Mouse (Mus musculus): ENCODE data around the gene Nfu1. TPM values are rescaled to one million over a fixed set of nuclear protein-coding genes. Genes with fewer than 3 reads are reported as not detected.
A peak's percentile ranks its signal among the peaks of the same experiment; 100 is the strongest.

The Nfu1 gene
- polyA plus RNA-seq, 1 experiment from 2014 or later, result 105 TPM

DNA sequence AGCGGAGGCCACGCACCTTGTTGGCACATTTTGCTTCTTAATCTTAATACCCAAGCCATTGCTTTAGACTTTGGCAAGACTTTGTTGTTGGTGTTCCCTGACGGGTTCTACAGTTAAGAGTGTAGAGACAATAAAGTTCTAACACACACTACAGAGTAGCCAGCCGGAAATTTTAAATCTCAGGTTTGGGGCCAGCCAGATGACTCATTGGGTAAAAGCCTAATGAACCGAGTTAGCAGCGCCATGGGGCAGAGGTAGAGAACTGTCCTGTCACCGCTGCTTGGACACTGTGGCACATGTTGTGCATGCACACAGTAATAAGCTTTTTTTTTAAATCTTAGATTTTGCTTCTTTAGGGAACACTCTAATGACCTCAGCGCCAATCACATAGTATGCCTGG, 16.7 kb upstream of the Nfu1 start:
- TF ChIP-seq CTCF (IDR thresholded peaks at IDR 0.05), result no peak
- ChIA-PET CTCF (interaction anchor here (1.4 to 2.7 kb wide), 2 partner anchors 10 to 12 kb away, joined by 7 to 9 read pairs; no protein-coding TSS in a partner anchor), POLR2A (interaction anchor here (0.8 kb wide), 1 partner anchor 9 kb away, joined by 4 read pairs; no protein-coding TSS in a partner anchor)
- no peaks in the 10 kb centered on the region for H3K27me3 ChIP-seq
- DNase-seq (ENCODE audit: low read depth, low spot score) (peak; percentile 70), ATAC-seq (peak; percentile 80)
- in situ Hi-C loops (cut with MboI; ENCODE audit: low pct_unique_long_range_greater_than_20kb), result no loop called here

DNA sequence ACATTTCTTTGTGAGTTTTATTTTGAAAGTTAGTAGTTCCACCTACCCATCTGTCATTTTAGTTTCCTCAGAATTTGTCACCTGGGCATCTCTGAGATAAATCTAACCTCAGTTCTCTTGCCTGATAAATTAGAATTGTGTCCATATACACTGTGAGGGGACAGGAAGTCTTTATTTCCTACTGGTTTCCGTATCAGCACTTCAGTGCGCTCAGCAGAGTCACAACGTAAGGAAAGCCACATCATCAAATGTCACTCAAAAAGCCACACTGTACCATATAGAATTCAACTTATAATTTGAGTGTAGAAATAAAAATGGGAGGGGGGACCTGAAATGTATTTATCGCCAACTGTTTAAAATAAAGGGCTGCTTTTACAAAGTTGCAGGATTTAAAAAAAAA, 14.8 kb upstream of the Nfu1 start:
- in situ Hi-C loops (cut with MboI; ENCODE audit: low pct_unique_long_range_greater_than_20kb), result no loop called here
- no peak for TF ChIP-seq CTCF (IDR thresholded peaks at IDR 0.05)
- ATAC-seq (no peak), DNase-seq (ENCODE audit: low read depth, low spot score) (no peak)
- CTCF ChIA-PET, result interaction anchor here (2.7 kb wide), 1 partner anchor 14 kb away, joined by 7 read pairs; no protein-coding TSS in a partner anchor
- no peaks in the 10 kb centered on the region for H3K27me3 ChIP-seq
- POLR2A ChIA-PET, result no interaction called here

GRCm38 (mm10) chr6:86996629-86997307, 12.3 kb upstream of the Nfu1 start:
- POLR2A ChIA-PET, result interaction anchor here (1.0 kb wide), 1 partner anchor 26 kb away, joined by 4 read pairs; no protein-coding TSS in a partner anchor

DNA sequence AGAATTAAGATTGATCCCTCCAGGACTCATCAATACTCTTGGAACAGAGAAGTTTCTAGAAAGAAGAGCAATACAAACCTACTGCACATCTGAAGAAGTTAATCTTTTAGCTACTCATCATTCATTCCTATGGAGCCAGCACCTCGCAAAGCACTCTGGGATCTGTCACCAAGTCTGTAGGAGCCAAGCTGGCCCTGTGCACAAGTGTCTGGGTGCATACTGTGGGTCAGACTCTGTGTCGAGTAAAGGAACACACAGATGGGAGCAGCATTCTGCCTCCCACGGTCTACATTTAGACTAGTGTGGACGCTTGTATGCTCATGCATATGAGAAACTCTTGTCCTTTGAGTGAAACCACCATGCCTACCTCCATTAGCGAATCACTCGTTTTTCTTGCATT, 11.7 kb upstream of the Nfu1 start:
- no peak for TF ChIP-seq CTCF (IDR thresholded peaks at IDR 0.05)
- no peaks in the 10 kb centered on the region for H3K27me3 ChIP-seq
- ChIA-PET CTCF (no interaction called here), POLR2A (interaction anchor here (1.0 kb wide), 1 partner anchor 27 kb away, joined by 4 read pairs; no protein-coding TSS in a partner anchor)
- in situ Hi-C loops (cut with MboI; ENCODE audit: low pct_unique_long_range_greater_than_20kb), result no loop called here
- no peak for ATAC-seq
- no peak for DNase-seq (ENCODE audit: low read depth, low spot score)

More at GRCm38 (mm10) chr6:86996629-86997307, 12.3 kb upstream of the Nfu1 start:
- ATAC-seq (no peak), DNase-seq (ENCODE audit: low read depth, low spot score) (no peak)
- no peaks in the 10 kb centered on the region for H3K27me3 ChIP-seq
- CTCF ChIA-PET, result interaction anchor here (1.5 kb wide), 1 partner anchor 26 kb away, joined by 4 read pairs; no protein-coding TSS in a partner anchor
- in situ Hi-C loops (cut with MboI; ENCODE audit: low pct_unique_long_range_greater_than_20kb), result no loop called here
- TF ChIP-seq CTCF (IDR thresholded peaks at IDR 0.05), result no peak

GRCm38 (mm10) chr6:87001995-87002394, 7.0 kb upstream of the Nfu1 start:
- POLR2A ChIA-PET, result interaction anchor here (0.5 to 0.6 kb wide), 2 partner anchors 9 to 228 kb away, joined by 3 to 4 read pairs; no protein-coding TSS in a partner anchor
- no peak for ATAC-seq
- no peak for DNase-seq (ENCODE audit: low read depth, low spot score)
- CTCF ChIA-PET, result interaction anchor here (1.2 to 2.9 kb wide), 5 partner anchors 9 to 65 kb away, joined by 3 to 13 read pairs (median 8); no protein-coding TSS in a partner anchor
- no peaks in the 10 kb centered on the region for H3K27me3 ChIP-seq
- in situ Hi-C loops (cut with MboI; ENCODE audit: low pct_unique_long_range_greater_than_20kb), result no loop called here
- no peak for TF ChIP-seq CTCF (IDR thresholded peaks at IDR 0.05)

DNA sequence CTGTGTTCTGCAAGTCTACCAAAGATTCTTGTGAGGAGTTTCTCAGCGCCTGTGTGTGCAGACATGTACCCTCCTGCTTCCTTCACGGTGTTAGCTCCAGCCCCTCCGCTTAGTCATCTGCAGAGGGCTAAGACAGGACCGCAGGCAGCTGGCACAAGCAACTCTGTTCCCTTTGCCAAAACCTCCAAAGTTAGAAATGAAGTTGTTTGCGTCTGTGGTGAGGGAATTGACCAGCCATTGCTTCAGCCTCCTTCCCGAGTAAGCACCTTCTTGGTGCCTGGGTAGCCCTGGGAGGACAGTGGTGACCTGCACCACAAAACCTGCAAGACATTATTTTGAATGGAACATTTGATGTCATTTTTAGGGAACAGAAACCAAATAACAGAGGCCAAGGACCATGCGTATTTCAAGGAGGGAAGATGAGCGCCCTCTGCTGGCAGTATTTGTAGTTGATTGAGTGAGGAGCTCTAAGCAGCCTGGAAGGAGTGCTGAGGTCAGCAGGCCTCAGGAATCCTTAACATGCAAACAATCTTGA, 6.4 kb upstream of the Nfu1 start:
- in situ Hi-C loops (cut with MboI; ENCODE audit: low pct_unique_long_range_greater_than_20kb), result no loop called here
- ATAC-seq, result peak; percentile 68

DNA sequence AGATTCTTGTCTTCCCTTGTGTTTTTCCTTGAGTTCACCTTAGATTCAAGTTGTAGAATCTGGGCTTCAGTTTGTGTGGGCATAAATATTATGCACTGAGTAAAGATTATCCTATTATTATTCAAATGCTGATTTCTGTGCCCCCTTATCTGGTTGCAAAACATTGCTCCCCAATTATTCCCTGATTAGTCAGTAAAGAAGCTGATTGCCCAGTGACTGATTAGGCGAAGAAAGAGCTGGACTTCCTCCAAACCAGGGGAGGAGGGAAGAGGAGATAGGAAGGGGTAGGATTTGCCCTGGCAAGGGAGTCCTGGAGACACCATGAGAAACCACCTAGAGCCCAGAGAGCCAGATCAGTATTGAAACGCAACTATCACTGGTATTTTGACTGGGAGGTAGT, 4.9 kb upstream of the Nfu1 start:
- no peaks in the 10 kb centered on the region for H3K27me3 ChIP-seq
- CTCF ChIA-PET, result interaction anchor here (0.8 kb wide), 1 partner anchor 192 kb away, joined by 3 read pairs; no protein-coding TSS in a partner anchor
- POLR2A ChIA-PET, result no interaction called here
- in situ Hi-C loops (cut with MboI; ENCODE audit: low pct_unique_long_range_greater_than_20kb), result no loop called here
- ATAC-seq (no peak), DNase-seq (ENCODE audit: low read depth, low spot score) (no peak)
- TF ChIP-seq CTCF (IDR thresholded peaks at IDR 0.05), result no peak

More for the DNA sequence above, 6.4 kb upstream of the Nfu1 start:
- CTCF ChIA-PET, result interaction anchor here (0.9 to 2.9 kb wide), 9 partner anchors 10 to 120 kb away, joined by 3 to 13 read pairs (median 4); no protein-coding TSS in a partner anchor
- peak; percentile 94 for TF ChIP-seq CTCF (IDR thresholded peaks at IDR 0.05)
- POLR2A ChIA-PET, result interaction anchor here (1.0 kb wide), 1 partner anchor 297 kb away, joined by 3 read pairs; no protein-coding TSS in a partner anchor
- DNase-seq (ENCODE audit: low read depth, low spot score), result peak; percentile 81
- H3K27me3 ChIP-seq, result no peaks in the 10 kb centered on the region

DNA sequence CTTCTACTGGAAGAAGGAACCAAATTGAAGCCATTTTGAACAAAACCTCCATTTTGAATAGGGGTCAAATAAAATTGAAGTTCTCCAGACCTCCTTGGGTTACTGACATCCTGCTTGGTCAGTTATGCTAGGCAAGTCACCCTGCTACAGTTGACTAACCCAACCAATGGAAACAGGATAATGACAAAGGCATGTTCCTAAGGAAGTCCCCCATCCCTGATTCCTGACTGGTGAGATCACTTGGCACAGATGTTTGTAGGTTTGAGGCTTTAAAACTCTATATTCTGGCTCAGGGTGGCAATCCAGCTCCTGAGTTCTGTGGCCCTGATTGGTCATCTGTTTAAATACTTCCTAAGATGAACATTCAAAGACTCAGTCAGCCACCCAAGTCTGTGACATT, 3.5 kb upstream of the Nfu1 start:
- no peaks in the 10 kb centered on the region for H3K27me3 ChIP-seq
- TF ChIP-seq CTCF (IDR thresholded peaks at IDR 0.05), result no peak
- peak; percentile 89 for DNase-seq (ENCODE audit: low read depth, low spot score)
- CTCF ChIA-PET, result no interaction called here
- in situ Hi-C loops (cut with MboI; ENCODE audit: low pct_unique_long_range_greater_than_20kb), result no loop called here
- ATAC-seq, result peak; percentile 55
- POLR2A ChIA-PET, result interaction anchor here (0.7 kb wide), 1 partner anchor 62 kb away, joined by 4 read pairs; no protein-coding TSS in a partner anchor

GRCm38 (mm10) chr6:87009692-87010328, 774 bp downstream of the Nfu1 start:
- in situ Hi-C loops (cut with MboI; ENCODE audit: low pct_unique_long_range_greater_than_20kb), result no loop called here
- peak; percentile 85 for ATAC-seq
- no peak for TF ChIP-seq CTCF (IDR thresholded peaks at IDR 0.05)
- ChIA-PET POLR2A (no interaction called here), CTCF (no interaction called here)
- H3K27me3 ChIP-seq, result no peaks in the 10 kb centered on the region
- peak; percentile 37 for DNase-seq (ENCODE audit: low read depth, low spot score)

DNA sequence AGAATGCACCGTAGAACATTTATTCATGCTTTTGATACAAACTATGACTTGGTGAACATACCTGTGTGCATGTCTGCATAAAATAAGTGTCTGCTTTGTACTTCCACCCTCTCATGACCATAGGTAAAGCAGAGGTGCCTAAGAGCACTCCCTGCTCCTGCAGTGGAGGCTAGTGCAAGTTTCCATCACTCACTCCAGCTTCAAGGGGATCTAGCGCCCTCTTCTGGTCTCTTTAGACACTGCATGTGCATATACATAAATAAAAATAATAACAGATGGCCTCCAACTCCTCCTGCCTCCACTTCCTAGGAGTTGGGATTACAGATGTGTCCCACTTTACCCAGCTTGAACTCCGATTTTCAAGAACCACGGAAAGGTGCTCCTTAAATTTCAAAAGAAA, 7.9 kb downstream of the Nfu1 start:
- in situ Hi-C loops (cut with MboI; ENCODE audit: low pct_unique_long_range_greater_than_20kb), result no loop called here
- ChIA-PET CTCF (interaction anchor here (0.5 to 1.7 kb wide), 4 partner anchors 9 to 69 kb away, joined by 3 to 6 read pairs (median 3); no protein-coding TSS in a partner anchor), POLR2A (interaction anchor here (0.9 kb wide), 1 partner anchor 25 kb away, joined by 3 read pairs; the partner anchor contains the start of gene Gfpt1)
- peak; percentile 82 for TF ChIP-seq CTCF (IDR thresholded peaks at IDR 0.05)
- no peak for ATAC-seq
- no peaks in the 10 kb centered on the region for H3K27me3 ChIP-seq
- no peak for DNase-seq (ENCODE audit: low read depth, low spot score)

Measured in Patski (cell line).